Mouse (Mus musculus) heart, postnatal 25 days (tissue): ENCODE results near the gene Stard10. TPM values are rescaled to one million over a fixed set of nuclear protein-coding genes. Genes with fewer than 3 reads are reported as not detected.

Experiments
- DNase-seq: peaks from one replicate; pipeline ENCODE4 v3.0.0; 2022; ENCODE audit warnings: low spot score
- intact Hi-C: fragments of 180-260 bp; cut with DNase I; formaldehyde crosslinking; loops from one replicate; pipeline ENCODE4 v1.15.1; 2025
- total RNA-seq, 2 experiments: library from RNA; stranded (reverse); gene quantifications; 2 replicates each; pipeline ENCODE4 v1.2.3; 2021

The Stard10 gene
- total RNA-seq, 2 experiments from 2014 or later, result 57.4 to 65.4 TPM

- intact Hi-C loops, result no loop called here
- no peak for DNase-seq
Observed at GRCm38 (mm10) chr7:101360406-101360805, 43.5 kb downstream of the Stard10 start.

DNA sequence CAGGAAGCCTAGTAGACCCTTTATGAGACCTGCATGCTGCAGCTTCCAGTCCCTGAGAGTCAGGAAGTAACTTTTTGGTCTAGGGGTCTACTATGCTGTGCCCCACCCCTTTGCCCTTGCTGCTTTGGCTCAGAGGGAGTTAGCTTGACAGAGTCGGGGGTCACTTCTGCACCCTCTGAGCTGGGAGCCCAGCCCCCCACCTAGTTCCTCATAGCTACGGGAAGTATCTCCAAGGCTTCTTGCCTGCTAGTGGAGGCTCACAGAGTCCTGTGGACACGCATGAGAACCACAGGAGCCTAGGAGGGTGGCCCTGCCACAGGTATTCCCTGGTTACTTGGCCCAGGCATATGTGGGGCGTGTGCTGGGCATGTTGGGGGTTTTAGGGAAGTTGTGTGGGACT lies 44.1 kb downstream of the Stard10 start:
- intact Hi-C loops, result no loop called here

GRCm38 (mm10) chr7:101361767-101362166 lies 44.9 kb downstream of the Stard10 start:
- DNase-seq, result no peak
- intact Hi-C loops, result no loop called here

More for the DNA sequence above, 44.1 kb downstream of the Stard10 start:
- DNase-seq, result no peak

DNA sequence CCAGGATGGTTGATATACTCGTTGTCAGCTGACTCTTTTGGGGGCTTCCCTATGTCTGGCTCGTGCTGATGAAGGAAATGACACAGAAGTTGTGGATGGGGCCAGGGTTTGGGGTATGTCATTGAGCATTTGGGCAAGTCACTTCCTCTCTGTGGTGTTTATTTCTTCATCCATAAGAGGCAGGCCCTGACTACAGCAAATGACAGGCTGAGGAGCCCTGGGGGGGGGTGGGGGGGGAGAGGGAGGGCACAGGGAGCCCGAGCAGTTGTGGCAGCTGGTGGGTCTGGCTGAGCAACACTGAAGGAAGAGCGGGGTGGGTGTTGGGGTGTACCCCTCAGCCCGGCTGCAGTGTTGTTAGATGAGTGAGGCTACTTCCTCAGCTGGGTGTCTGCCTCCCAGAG lies 45.9 kb downstream of the Stard10 start:
- no peak for DNase-seq
- intact Hi-C loops, result no loop called here

GRCm38 (mm10) chr7:101363914-101364313 lies 47.0 kb downstream of the Stard10 start:
- DNase-seq, result no peak
- intact Hi-C loops, result no loop called here

GRCm38 (mm10) chr7:101367901-101368852 lies 51.3 kb downstream of the Stard10 start:
- no peak for DNase-seq
- intact Hi-C loops, result no loop called here

DNA sequence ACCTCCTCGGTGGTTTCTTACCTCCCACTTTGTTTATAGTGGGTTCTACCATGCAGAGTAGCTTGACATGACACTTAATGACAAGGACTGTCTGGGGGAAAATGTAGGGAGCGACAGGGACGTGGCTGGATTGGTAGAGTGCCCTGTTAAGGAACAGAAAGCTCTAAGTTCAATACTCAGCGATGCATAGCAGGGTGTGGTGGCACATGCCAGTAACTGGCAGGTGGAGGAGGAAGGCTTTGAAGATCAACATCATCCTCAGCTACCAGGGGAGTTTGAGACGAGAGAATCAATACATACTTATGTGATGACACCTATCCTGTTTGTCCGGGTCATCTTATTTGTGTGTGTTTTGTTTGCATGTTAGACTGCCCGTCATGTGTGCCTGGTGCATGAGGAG lies 52.8 kb downstream of the Stard10 start:
- intact Hi-C loops, result loop anchor here (5.0 kb wide), 1 partner anchor 307 kb away; no protein-coding TSS in a partner anchor
- DNase-seq, result no peak

DNA sequence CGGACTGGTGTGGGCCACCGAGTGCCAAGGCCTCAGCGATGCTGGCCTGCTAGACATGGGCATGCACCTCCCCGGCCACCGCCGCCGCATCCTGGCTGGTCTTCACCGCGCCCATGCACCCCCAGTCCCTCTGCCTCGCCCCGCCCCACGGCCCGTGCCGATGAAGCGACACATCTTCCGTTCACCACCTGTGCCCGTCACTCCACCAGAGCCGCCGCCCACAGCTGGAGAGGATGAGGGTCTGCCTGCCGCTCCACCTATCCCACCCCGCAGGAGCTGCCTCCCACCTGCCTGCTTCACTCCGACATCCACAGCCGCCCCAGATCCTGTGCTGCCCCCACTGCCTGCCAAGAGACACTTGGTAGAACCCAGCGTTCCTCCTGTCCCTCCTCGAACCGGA lies 56.2 kb downstream of the Stard10 start:
- intact Hi-C loops, result loop anchor here (2.0 to 5.0 kb wide), 2 partner anchors 62 to 311 kb away; no protein-coding TSS in a partner anchor
- DNase-seq, result no peak

- intact Hi-C loops, result loop anchor here (5.0 kb wide), 1 partner anchor 312 kb away; no protein-coding TSS in a partner anchor
Observed at GRCm38 (mm10) chr7:101374155-101374554, 57.3 kb downstream of the Stard10 start.

GRCm38 (mm10) chr7:101376701-101377340 lies 59.9 kb downstream of the Stard10 start:
- intact Hi-C loops, result no loop called here
- DNase-seq, result no peak

More at GRCm38 (mm10) chr7:101374155-101374554, 57.3 kb downstream of the Stard10 start:
- no peak for DNase-seq

DNA sequence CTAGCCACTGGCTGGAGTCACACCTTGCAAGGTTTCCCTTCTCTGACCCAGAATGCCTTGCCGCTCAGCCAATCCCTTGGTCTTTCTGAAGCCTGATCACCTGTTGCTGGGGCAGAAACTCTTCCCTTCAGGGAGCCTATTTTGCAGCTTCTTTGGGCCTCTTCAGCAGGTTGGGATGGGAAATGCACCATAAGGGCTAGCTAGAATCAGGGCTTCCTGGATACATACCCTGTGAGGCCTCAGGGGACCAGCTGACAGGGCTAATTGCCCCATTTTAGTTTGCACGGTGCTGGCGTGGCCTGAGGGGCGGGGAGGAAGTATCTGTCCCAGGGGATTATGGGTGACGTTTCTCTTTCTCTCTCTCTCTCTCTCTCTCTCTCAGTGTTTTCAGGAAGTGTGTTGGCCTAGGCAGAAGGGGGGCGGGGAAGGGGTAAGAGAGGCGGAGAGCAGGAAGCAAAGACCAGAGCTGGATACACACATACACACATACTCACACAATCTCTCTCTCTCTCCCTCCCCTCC lies 60.9 kb downstream of the Stard10 start:
- peak; percentile 74 for DNase-seq
- intact Hi-C loops, result no loop called here

DNA sequence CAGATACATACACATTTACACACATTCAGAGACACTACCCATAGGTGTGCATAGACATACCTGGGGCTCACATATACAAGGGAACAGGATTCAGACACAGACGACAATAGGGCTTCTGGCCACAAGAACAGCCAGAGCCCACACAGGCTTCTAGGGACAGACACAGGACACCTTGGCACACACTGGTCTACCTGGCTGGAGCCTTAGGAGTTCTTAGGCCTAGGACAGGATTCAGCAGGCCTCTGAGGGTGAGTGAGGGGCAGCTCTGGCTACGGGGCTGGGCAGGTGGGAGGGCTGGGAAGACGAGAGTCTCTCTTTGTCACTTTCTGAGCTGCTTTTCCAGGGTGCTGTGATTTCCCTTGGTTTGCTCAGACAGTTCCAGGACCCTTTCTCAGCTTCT lies 61.4 kb downstream of the Stard10 start:
- intact Hi-C loops, result no loop called here
- DNase-seq, result no peak

- intact Hi-C loops, result no loop called here
- no peak for DNase-seq
Observed at GRCm38 (mm10) chr7:101378796-101379465, 62.0 kb downstream of the Stard10 start.

GRCm38 (mm10) chr7:101379732-101380131 lies 62.8 kb downstream of the Stard10 start:
- no peak for DNase-seq
- intact Hi-C loops, result no loop called here

DNA sequence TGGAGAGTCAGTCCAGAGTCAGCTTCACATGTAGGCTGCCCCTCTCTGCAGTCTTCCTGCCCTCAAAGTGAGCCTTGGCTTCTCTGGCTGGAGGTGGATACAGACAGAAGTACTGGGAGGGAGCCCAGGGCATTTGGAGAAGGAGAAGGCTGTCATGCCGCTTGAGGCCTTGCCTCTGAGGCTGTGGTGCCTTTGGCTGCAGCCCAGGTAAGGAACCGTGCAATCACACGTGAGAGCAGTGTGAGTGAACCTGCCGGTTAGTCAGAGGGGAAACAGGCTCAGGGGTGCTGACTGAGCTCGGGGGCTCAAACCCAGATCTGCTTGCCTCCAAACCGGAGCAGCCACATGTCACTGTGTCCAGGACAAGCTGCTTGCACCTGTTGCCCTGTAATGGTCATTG lies 64.6 kb downstream of the Stard10 start:
- DNase-seq, result no peak
- intact Hi-C loops, result no loop called here

DNA sequence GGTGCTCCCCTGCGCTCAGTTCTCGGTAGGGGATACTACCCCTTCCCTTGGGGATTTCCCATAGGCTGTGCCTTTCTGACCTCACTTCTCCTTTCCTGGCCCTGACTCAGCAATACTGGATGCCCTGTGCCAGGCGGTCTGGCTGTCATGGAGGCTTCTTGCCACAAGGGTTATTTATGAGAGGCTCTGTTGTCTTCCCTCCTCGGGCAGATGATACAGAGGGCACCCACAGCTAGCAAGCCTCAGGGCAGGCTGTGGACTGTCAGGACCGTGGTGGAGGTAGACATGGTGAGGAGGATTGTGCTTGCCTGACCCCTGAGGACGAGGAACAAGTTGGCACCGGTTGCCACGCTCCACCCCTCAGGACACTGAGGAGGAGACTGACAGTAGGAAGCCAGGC lies 65.5 kb downstream of the Stard10 start:
- no peak for DNase-seq
- intact Hi-C loops, result no loop called here

DNA sequence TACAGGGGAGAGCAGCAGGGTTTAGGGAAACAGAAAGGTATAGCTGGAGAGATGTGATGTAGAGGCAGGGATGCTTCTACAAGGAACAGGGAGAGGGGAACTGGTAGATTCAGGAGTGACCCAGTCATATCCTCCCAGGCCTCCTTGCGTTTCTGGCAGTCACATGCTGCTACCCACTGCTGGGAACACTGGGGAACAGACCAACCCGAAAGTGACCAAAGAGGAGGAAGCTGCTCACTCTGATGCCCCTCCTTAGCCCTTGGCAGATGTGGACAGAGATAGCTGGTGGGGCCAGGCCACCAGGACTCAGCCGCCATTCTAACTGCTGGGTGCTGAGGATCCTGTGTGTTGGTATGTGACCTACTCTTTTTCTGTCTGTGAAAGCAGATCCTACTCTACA lies 66.9 kb downstream of the Stard10 start:
- intact Hi-C loops, result no loop called here
- DNase-seq, result no peak

GRCm38 (mm10) chr7:101384931-101385330 lies 68.0 kb downstream of the Stard10 start:
- DNase-seq, result no peak
- intact Hi-C loops, result no loop called here

GRCm38 (mm10) chr7:101385331-101385733 lies 68.4 kb downstream of the Stard10 start:
- no peak for DNase-seq
- intact Hi-C loops, result no loop called here

DNA sequence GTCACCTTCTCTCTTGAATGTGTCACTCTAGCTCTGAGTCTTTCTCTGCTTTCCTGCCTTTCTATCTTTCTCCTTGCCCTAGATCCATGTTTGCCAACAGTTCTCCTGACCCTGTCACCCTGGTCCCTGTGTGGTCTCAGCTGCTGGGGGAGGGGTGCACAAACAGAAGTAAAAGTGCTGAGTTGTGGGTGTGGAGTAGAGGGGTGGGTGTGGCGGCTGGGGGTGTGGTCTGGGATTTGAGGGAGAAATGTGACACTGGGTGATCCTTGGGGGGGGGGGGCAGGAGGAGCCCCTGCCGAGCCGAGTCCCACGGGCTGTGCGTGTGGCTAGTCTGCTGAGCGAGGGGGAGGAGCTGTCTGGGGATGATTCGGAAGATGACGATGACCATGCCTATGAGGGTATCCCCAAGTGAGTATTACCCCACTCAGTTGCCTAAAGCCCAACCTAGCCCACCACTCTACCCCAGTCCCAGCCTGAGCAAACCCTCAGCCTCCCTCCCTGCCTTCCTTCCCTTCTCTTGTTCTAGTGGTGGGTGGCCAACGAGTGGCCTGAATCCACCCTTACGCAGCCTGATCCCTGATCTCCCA lies 69.1 kb downstream of the Stard10 start:
- DNase-seq, result no peak
- intact Hi-C loops, result no loop called here
